Mouse (Mus musculus): ENCODE measurements around the gene Rbm44. TPM values are rescaled to one million over a fixed set of nuclear protein-coding genes. Genes with fewer than 3 reads are reported as not detected.

Rbm44 gene
- polyA plus RNA-seq, 1 experiment from 2014 or later, result 1.5 TPM

- no peak overlapping the region for H3K27ac ChIP-seq
- WGBS (ENCODE audit: insufficient replicate concordance), result 80% methylated on average over 11 of the region's 11 CpGs
- H3K4me1 ChIP-seq, result 0 out of 2 replicates have a peak, but pooled peaks cover 10% of the 10 kb centered on the region
- H3K9me3 ChIP-seq (replicated peaks), result no peaks in the 10 kb centered on the region
- ATAC-seq, result no peak
- peaks cover 57% of the 10 kb centered on the region for H3K36me3 ChIP-seq
- H3K4me3 ChIP-seq, result no peak overlapping the region
- H3K9ac ChIP-seq, result no peak overlapping the region
- no peak overlapping the region for H3K4me2 ChIP-seq
- no peaks in the 10 kb centered on the region for H3K27me3 ChIP-seq (replicated peaks)
Observed at GRCm38 (mm10) chr1:91122121-91122520, 22.8 kb upstream of the Rbm44 start.

DNA sequence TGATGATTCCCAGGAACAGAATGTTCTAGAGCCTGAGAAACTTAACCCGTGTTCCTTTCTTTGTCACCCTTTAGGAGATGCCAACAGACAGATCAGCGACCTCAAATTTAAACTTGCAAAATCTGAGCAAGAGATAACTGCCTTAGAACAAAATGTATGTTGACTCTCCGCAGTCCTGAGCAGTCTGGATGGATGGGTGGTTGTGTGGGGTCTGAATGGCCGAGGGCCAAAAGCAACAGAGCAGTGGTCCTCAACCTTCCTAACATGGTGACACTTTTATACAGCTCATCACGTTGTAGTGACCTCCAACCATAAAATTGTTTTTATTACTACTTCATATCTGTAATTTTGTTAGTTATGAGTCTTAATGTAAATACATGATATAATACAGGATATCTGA, 21.9 kb upstream of the Rbm44 start:
- 0 out of 2 replicates have a peak, but pooled peaks cover 10% of the 10 kb centered on the region for H3K4me1 ChIP-seq
- WGBS (ENCODE audit: insufficient replicate concordance), result 80% methylated on average over 5 of the region's 5 CpGs
- no peak overlapping the region for H3K9ac ChIP-seq
- no peaks in the 10 kb centered on the region for H3K27me3 ChIP-seq (replicated peaks)
- no peak overlapping the region for H3K4me3 ChIP-seq
- peaks cover 61% of the 10 kb centered on the region for H3K36me3 ChIP-seq
- no peak overlapping the region for H3K4me2 ChIP-seq
- H3K27ac ChIP-seq, result no peak overlapping the region
- H3K9me3 ChIP-seq (replicated peaks), result peaks cover under 1% of the 10 kb centered on the region; the same call in 1 of the 2 replicates
- no peak for ATAC-seq

GRCm38 (mm10) chr1:91123466-91123865, 21.4 kb upstream of the Rbm44 start:
- ATAC-seq, result 0 out of 2 replicates have a peak, but pooled peaks have one; percentile 24
- Histone ChIP-seq H3K9me3 (replicated peaks) (peaks cover 6% of the 10 kb centered on the region; the same call in 1 of the 2 replicates), H3K4me3 (no peak overlapping the region), H3K4me1 (0 out of 2 replicates have a peak, but pooled peaks cover 10% of the 10 kb centered on the region), H3K4me2 (no peak overlapping the region), H3K9ac (no peak overlapping the region), H3K27ac (no peak overlapping the region), H3K36me3 (peaks cover 65% of the 10 kb centered on the region), H3K27me3 (replicated peaks) (no peaks in the 10 kb centered on the region)
- WGBS (ENCODE audit: insufficient replicate concordance), result 66% methylated on average over 3 of the region's 3 CpGs

DNA sequence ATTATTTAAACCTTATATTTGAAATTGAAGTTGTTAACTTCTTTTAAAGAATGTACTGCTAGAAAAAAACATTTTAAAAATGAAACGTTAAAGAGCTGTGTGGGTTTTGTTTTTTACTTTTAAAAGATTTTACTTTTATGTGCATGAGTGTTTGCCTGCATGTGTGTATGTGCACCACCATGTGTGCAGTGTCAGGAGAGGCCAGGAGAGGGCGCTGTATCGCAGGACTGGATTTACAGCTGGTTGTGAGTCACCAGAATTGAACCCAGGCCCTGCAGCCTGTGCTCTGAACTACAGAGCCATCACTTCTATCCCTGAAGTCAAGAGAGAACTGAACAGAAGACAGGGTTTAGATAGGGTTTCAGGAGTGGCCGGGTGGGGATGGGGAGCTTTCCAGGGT, 16.0 kb upstream of the Rbm44 start:
- ATAC-seq, result no peak

GRCm38 (mm10) chr1:91137036-91137435, 7.9 kb upstream of the Rbm44 start:
- no peaks in the 10 kb centered on the region for H3K4me1 ChIP-seq
- no peak overlapping the region for H3K4me3 ChIP-seq
- H3K9me3 ChIP-seq (replicated peaks), result no peaks in the 10 kb centered on the region
- ATAC-seq, result no peak
- H3K4me2 ChIP-seq, result no peak overlapping the region
- no peak overlapping the region for H3K27ac ChIP-seq
- H3K27me3 ChIP-seq (replicated peaks), result peaks cover 6% of the 10 kb centered on the region; the same call in 1 of the 2 replicates
- no peaks in the 10 kb centered on the region for H3K36me3 ChIP-seq
- WGBS (ENCODE audit: insufficient replicate concordance), result 50% methylated on average over 2 of the region's 2 CpGs
- no peak overlapping the region for H3K9ac ChIP-seq

More for the DNA sequence above, 16.0 kb upstream of the Rbm44 start:
- H3K27ac ChIP-seq, result no peak overlapping the region
- H3K9ac ChIP-seq, result no peak overlapping the region
- no peaks in the 10 kb centered on the region for H3K27me3 ChIP-seq (replicated peaks)
- no peak overlapping the region for H3K4me3 ChIP-seq
- H3K9me3 ChIP-seq (replicated peaks), result peaks cover 8% of the 10 kb centered on the region; the same call in 1 of the 2 replicates
- H3K36me3 ChIP-seq, result peaks cover 54% of the 10 kb centered on the region
- H3K4me1 ChIP-seq, result no peaks in the 10 kb centered on the region
- H3K4me2 ChIP-seq, result no peak overlapping the region
- WGBS (ENCODE audit: insufficient replicate concordance), result 81% methylated on average over 4 of the region's 4 CpGs

DNA sequence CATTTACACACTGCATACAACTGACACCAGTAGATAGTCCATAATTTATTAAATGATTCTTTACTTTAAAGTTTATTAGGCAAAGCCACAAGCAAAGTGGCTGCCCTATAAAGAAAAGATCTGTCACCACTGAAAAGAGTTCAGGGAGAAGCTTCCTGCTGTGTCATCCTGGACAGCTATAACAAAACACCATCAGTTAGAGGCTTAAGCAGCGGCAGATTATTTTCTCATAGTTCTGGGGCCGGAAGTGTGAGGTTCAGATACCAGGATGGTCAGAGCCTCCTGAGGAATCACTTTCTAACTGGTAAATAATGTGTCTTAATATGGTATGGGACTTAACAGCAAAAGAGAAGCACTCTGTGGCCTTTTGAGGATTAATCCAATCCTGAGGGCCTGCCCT, 6.6 kb downstream of the Rbm44 start:
- Histone ChIP-seq H3K4me3 (no peak overlapping the region), H3K27me3 (replicated peaks) (no peaks in the 10 kb centered on the region), H3K4me1 (no peaks in the 10 kb centered on the region), H3K4me2 (no peak overlapping the region), H3K36me3 (no peaks in the 10 kb centered on the region), H3K27ac (no peak overlapping the region), H3K9ac (no peak overlapping the region), H3K9me3 (replicated peaks) (no peaks in the 10 kb centered on the region)
- no peak for ATAC-seq
- WGBS (ENCODE audit: insufficient replicate concordance), result 50% methylated on average over 2 of the region's 2 CpGs

- Histone ChIP-seq H3K27ac (no peak overlapping the region), H3K4me2 (no peak overlapping the region), H3K9ac (no peak overlapping the region), H3K27me3 (replicated peaks) (no peaks in the 10 kb centered on the region), H3K36me3 (no peaks in the 10 kb centered on the region), H3K4me3 (no peak overlapping the region), H3K4me1 (no peaks in the 10 kb centered on the region), H3K9me3 (replicated peaks) (no peaks in the 10 kb centered on the region)
- ATAC-seq, result no peak
- 65% methylated on average over 6 of the region's 6 CpGs for WGBS (ENCODE audit: insufficient replicate concordance)
Observed at GRCm38 (mm10) chr1:91166798-91167197, 21.9 kb downstream of the Rbm44 start.

DNA sequence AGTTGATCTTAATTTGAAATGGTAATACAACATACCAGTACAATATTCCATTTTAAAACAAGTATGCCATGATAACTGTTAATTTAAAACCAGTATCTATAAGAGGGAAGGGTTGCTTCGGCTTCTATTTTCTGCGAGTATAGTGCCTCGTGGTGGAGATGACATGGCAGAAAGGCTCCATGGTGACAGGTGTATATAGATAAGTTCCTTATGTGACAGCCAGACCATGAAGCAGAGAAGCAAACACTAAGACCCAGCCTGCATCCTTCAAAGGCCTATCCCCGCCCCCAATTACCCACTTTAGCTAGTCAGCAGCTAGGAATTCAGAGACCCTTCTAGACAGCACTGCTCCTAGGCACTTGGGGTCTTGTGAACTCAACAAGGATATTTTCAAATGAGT, 24.3 kb downstream of the Rbm44 start:
- H3K36me3 ChIP-seq, result no peaks in the 10 kb centered on the region
- 48% methylated on average over 4 of the region's 4 CpGs for WGBS (ENCODE audit: insufficient replicate concordance)
- no peak overlapping the region for H3K27ac ChIP-seq
- no peak overlapping the region for H3K9ac ChIP-seq
- no peak for ATAC-seq
- H3K4me3 ChIP-seq, result no peak overlapping the region
- no peaks in the 10 kb centered on the region for H3K4me1 ChIP-seq
- H3K9me3 ChIP-seq (replicated peaks), result no peaks in the 10 kb centered on the region
- H3K27me3 ChIP-seq (replicated peaks), result 0 out of 2 replicates have a peak, but pooled peaks cover 4% of the 10 kb centered on the region
- H3K4me2 ChIP-seq, result no peak overlapping the region

- Histone ChIP-seq H3K9me3 (replicated peaks) (no peaks in the 10 kb centered on the region), H3K4me1 (peaks cover 3% of the 10 kb centered on the region; the same call in 1 of the 2 replicates), H3K27ac (no peak overlapping the region), H3K4me3 (no peak overlapping the region), H3K27me3 (replicated peaks) (peaks cover 22% of the 10 kb centered on the region), H3K36me3 (no peaks in the 10 kb centered on the region), H3K9ac (no peak overlapping the region), H3K4me2 (no peak overlapping the region)
- no peak for ATAC-seq
- WGBS (ENCODE audit: insufficient replicate concordance), result 72% methylated on average over 5 of the region's 5 CpGs
Observed at GRCm38 (mm10) chr1:91174796-91175195, 29.9 kb downstream of the Rbm44 start.

DNA sequence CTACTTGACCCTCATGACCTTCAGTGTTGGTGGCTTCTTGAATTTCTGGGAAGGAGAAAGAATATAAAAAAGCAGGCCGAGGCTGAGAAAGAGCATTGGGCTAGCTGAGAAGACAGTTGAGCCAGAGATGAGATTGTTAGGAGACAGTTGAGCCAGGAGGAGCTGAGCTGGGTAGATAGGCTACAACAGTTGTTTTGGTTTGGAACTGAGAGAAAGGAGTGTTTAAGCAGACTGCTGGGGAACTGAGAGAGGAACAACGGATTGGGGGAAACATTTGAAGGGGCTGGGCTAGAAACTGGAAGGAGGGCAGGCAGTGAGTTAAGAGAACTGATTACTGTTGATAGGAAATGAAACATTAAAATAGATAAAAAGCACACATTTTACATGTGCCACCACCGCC, 31.1 kb downstream of the Rbm44 start:
- no peak for ATAC-seq

DNA sequence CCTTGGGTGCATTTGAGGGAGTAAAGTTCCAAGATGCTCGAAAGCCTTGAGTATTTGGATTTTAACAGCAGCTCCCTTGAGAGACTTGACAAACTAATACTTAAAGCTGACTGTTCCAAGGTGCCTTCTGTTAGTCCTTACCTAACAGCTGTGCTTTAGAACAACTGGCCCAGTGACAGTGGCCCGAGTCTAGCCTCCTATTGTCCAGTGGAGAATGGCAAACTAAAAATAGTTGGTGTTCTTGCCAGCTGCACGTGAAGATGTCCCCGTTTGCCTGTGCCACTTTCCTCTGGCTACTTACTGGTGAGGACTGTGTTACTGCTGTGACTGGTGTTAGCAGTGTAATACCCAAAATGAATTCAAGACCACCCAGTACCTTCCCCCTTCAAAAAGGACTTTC, 32.0 kb downstream of the Rbm44 start:
- 59% methylated on average over 4 of the region's 4 CpGs for WGBS (ENCODE audit: insufficient replicate concordance)

More for the DNA sequence above, 31.1 kb downstream of the Rbm44 start:
- H3K27me3 ChIP-seq (replicated peaks), result peaks cover 34% of the 10 kb centered on the region
- no peak overlapping the region for H3K4me2 ChIP-seq
- no peak overlapping the region for H3K9ac ChIP-seq
- no peaks in the 10 kb centered on the region for H3K9me3 ChIP-seq (replicated peaks)
- no peak overlapping the region for H3K27ac ChIP-seq
- peaks cover 7% of the 10 kb centered on the region; the same call in 1 of the 2 replicates for H3K4me1 ChIP-seq
- no peaks in the 10 kb centered on the region for H3K36me3 ChIP-seq
- 45% methylated on average over 3 of the region's 3 CpGs for WGBS (ENCODE audit: insufficient replicate concordance)
- no peak overlapping the region for H3K4me3 ChIP-seq

DNA sequence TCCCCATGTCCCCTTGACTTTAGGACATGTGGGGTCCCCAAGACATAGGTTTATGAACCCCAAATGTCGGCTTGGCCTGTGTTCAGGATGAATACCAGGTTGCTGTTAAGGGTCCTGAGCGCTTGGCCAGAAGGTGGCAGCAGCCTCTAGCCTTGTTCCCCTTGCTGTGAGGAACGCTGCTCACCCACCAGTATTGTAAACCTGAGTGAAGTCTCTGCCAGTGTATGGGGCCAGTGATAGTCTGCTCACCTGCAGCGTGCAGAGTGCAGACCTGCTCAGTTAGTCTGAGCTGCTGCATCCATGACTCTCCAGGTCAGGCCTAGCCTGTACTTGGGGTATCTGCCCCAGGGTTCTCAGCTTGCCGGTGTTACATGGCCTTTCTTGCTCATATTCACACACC, 34.2 kb downstream of the Rbm44 start:
- peak overlapping the region; percentile 69; the same call in 1 of the 2 replicates for H3K4me2 ChIP-seq
- H3K27ac ChIP-seq, result no peak overlapping the region
- ATAC-seq, result no peak; the same call in 1 of the 2 replicates
- H3K4me1 ChIP-seq, result peaks cover 7% of the 10 kb centered on the region; the same call in 1 of the 2 replicates
- WGBS (ENCODE audit: insufficient replicate concordance), result 27% methylated on average over 5 of the region's 5 CpGs
- H3K9ac ChIP-seq, result no peak overlapping the region
- H3K27me3 ChIP-seq (replicated peaks), result peaks cover 31% of the 10 kb centered on the region
- no peak overlapping the region for H3K4me3 ChIP-seq
- H3K9me3 ChIP-seq (replicated peaks), result no peaks in the 10 kb centered on the region
- H3K36me3 ChIP-seq, result no peaks in the 10 kb centered on the region

More for the DNA sequence above, 32.0 kb downstream of the Rbm44 start:
- Histone ChIP-seq H3K4me1 (peaks cover 7% of the 10 kb centered on the region; the same call in 1 of the 2 replicates), H3K27ac (no peak overlapping the region), H3K9ac (no peak overlapping the region), H3K4me3 (no peak overlapping the region), H3K9me3 (replicated peaks) (no peaks in the 10 kb centered on the region), H3K27me3 (replicated peaks) (peaks cover 35% of the 10 kb centered on the region), H3K4me2 (no peak overlapping the region), H3K36me3 (no peaks in the 10 kb centered on the region)
- ATAC-seq, result no peak

Data from liver, embryonic 12.5 days (tissue).